Mouse (Mus musculus): Measurements from ENCODE around the gene Gm10643. TPM values are rescaled to one million over a fixed set of nuclear protein-coding genes. Genes with fewer than 3 reads are reported as not detected.

The Gm10643 gene
- polyA plus RNA-seq, 1 experiment from 2014 or later = 1.1 TPM

- Histone ChIP-seq H3K9ac (ENCODE audit: low read depth, low read length) (no peak within 1 kb of the TSS), H3K4me2 (replicated peaks; ENCODE audit: low read depth) (peak within 1 kb of the TSS; percentile 63), H3K27me3 (replicated peaks; ENCODE audit: control insufficient read depth, insufficient read depth, low read length) (peaks cover 31% of the 10 kb centered on the region), H3K9me3 (ENCODE audit: control insufficient read depth) (no peaks in the 10 kb centered on the region), H3K27ac (ENCODE audit: low read depth, low read length) (no peak within 1 kb of the TSS), H3K36me3 (ENCODE audit: control insufficient read depth, insufficient read depth) (no peaks in the 10 kb centered on the region), H3K4me1 (replicated peaks; ENCODE audit: control insufficient read depth, insufficient read depth, low read length) (no peaks in the 10 kb centered on the region), H3K4me3 (ENCODE audit: low read depth, low read length) (peak within 1 kb of the TSS; percentile 28)
- ATAC-seq = peak; percentile 62
- peak; percentile 85 for TF ChIP-seq CTCF (IDR thresholded peaks at IDR 0.05; ENCODE audit: low read depth)
- 10% methylated on average over 40 of the region's 40 CpGs for WGBS
Observed at GRCm38 (mm10) chr8:84042066-84042947, 22.6 kb downstream of the Gm10643 start, which contains the start of gene Il27ra. Gene Il27ra (minus strand): TSS chr8:84042589.

GRCm38 (mm10) chr8:84039050-84039449 is 25.9 kb downstream of the Gm10643 start:
- ATAC-seq = no peak
- WGBS = 7% methylated on average over 5 of the region's 5 CpGs

GRCm38 (mm10) chr8:84038015-84038414 is 26.9 kb downstream of the Gm10643 start:
- TF ChIP-seq CTCF (IDR thresholded peaks at IDR 0.05; ENCODE audit: low read depth) = no peak
- Histone ChIP-seq H3K36me3 (ENCODE audit: control insufficient read depth, insufficient read depth) (no peaks in the 10 kb centered on the region), H3K4me2 (replicated peaks; ENCODE audit: low read depth) (no peak overlapping the region), H3K9ac (ENCODE audit: low read depth, low read length) (no peak overlapping the region), H3K9me3 (ENCODE audit: control insufficient read depth) (no peaks in the 10 kb centered on the region), H3K4me3 (ENCODE audit: low read depth, low read length) (no peak overlapping the region), H3K4me1 (replicated peaks; ENCODE audit: control insufficient read depth, insufficient read depth, low read length) (no peaks in the 10 kb centered on the region), H3K27ac (ENCODE audit: low read depth, low read length) (no peak overlapping the region), H3K27me3 (replicated peaks; ENCODE audit: control insufficient read depth, insufficient read depth, low read length) (peaks cover 6% of the 10 kb centered on the region; the same call in 1 of the 2 replicates)
- no peak for ATAC-seq
- 69% methylated on average over 5 of the region's 5 CpGs for WGBS

More at GRCm38 (mm10) chr8:84039050-84039449, 25.9 kb downstream of the Gm10643 start:
- Histone ChIP-seq H3K4me3 (ENCODE audit: low read depth, low read length) (no peak overlapping the region), H3K4me2 (replicated peaks; ENCODE audit: low read depth) (no peak overlapping the region), H3K4me1 (replicated peaks; ENCODE audit: control insufficient read depth, insufficient read depth, low read length) (no peaks in the 10 kb centered on the region), H3K9ac (ENCODE audit: low read depth, low read length) (no peak overlapping the region), H3K27ac (ENCODE audit: low read depth, low read length) (no peak overlapping the region), H3K36me3 (ENCODE audit: control insufficient read depth, insufficient read depth) (no peaks in the 10 kb centered on the region), H3K9me3 (ENCODE audit: control insufficient read depth) (no peaks in the 10 kb centered on the region), H3K27me3 (replicated peaks; ENCODE audit: control insufficient read depth, insufficient read depth, low read length) (peaks cover 16% of the 10 kb centered on the region)
- TF ChIP-seq CTCF (IDR thresholded peaks at IDR 0.05; ENCODE audit: low read depth) = peak; percentile 92

- Histone ChIP-seq H3K4me3 (ENCODE audit: low read depth, low read length) (no peak overlapping the region), H3K9ac (ENCODE audit: low read depth, low read length) (no peak overlapping the region), H3K4me1 (replicated peaks; ENCODE audit: control insufficient read depth, insufficient read depth, low read length) (no peaks in the 10 kb centered on the region), H3K27me3 (replicated peaks; ENCODE audit: control insufficient read depth, insufficient read depth, low read length) (no peaks in the 10 kb centered on the region), H3K9me3 (ENCODE audit: control insufficient read depth) (no peaks in the 10 kb centered on the region), H3K27ac (ENCODE audit: low read depth, low read length) (no peak overlapping the region), H3K4me2 (replicated peaks; ENCODE audit: low read depth) (no peak overlapping the region), H3K36me3 (ENCODE audit: control insufficient read depth, insufficient read depth) (no peaks in the 10 kb centered on the region)
- 67% methylated on average over 4 of the region's 4 CpGs for WGBS
- TF ChIP-seq CTCF (IDR thresholded peaks at IDR 0.05; ENCODE audit: low read depth) = no peak
- no peak for ATAC-seq
Observed at GRCm38 (mm10) chr8:84032777-84033176, 32.2 kb downstream of the Gm10643 start.

GRCm38 (mm10) chr8:84029272-84029671 is 35.7 kb downstream of the Gm10643 start:
- no peak overlapping the region for H3K9ac ChIP-seq (ENCODE audit: low read depth, low read length)
- H3K4me3 ChIP-seq (ENCODE audit: low read depth, low read length) = no peak overlapping the region
- H3K27me3 ChIP-seq (replicated peaks; ENCODE audit: control insufficient read depth, insufficient read depth, low read length) = peaks cover 7% of the 10 kb centered on the region; the same call in 1 of the 2 replicates
- ATAC-seq = no peak
- no peaks in the 10 kb centered on the region for H3K9me3 ChIP-seq (ENCODE audit: control insufficient read depth)
- WGBS = 84% methylated on average over 5 of the region's 5 CpGs
- H3K36me3 ChIP-seq (ENCODE audit: control insufficient read depth, insufficient read depth) = no peaks in the 10 kb centered on the region
- no peak overlapping the region for H3K4me2 ChIP-seq (replicated peaks; ENCODE audit: low read depth)
- H3K4me1 ChIP-seq (replicated peaks; ENCODE audit: control insufficient read depth, insufficient read depth, low read length) = no peaks in the 10 kb centered on the region
- no peak for TF ChIP-seq CTCF (IDR thresholded peaks at IDR 0.05; ENCODE audit: low read depth)
- H3K27ac ChIP-seq (ENCODE audit: low read depth, low read length) = no peak overlapping the region

- H3K9me3 ChIP-seq (ENCODE audit: control insufficient read depth) = no peaks in the 10 kb centered on the region
- H3K4me1 ChIP-seq (replicated peaks; ENCODE audit: control insufficient read depth, insufficient read depth, low read length) = peaks cover 12% of the 10 kb centered on the region; the same call in 1 of the 2 replicates
- no peak overlapping the region for H3K4me3 ChIP-seq (ENCODE audit: low read depth, low read length)
- TF ChIP-seq CTCF (IDR thresholded peaks at IDR 0.05; ENCODE audit: low read depth) = no peak
- peaks cover 7% of the 10 kb centered on the region; the same call in 1 of the 2 replicates for H3K27me3 ChIP-seq (replicated peaks; ENCODE audit: control insufficient read depth, insufficient read depth, low read length)
- no peak overlapping the region for H3K27ac ChIP-seq (ENCODE audit: low read depth, low read length)
- WGBS = 21% methylated on average over 10 of the region's 10 CpGs
- no peak overlapping the region for H3K4me2 ChIP-seq (replicated peaks; ENCODE audit: low read depth)
- no peaks in the 10 kb centered on the region for H3K36me3 ChIP-seq (ENCODE audit: control insufficient read depth, insufficient read depth)
- H3K9ac ChIP-seq (ENCODE audit: low read depth, low read length) = no peak overlapping the region
- no peak for ATAC-seq
Observed at GRCm38 (mm10) chr8:84027449-84027848, 37.5 kb downstream of the Gm10643 start.
